Mouse (Mus musculus) mouse embryonic stem cell (cell line): Measurements from ENCODE around the gene Ugt1a2.

Experiments
- in situ Hi-C, 2 experiments: fragments of 300-500 bp; cut with MboI; formaldehyde crosslinking; loops; 1 replicate in 1 of 2; 3 replicates in 1 of 2; pipeline ENCODE4 v1.14.3; 2019 to 2020; ENCODE audit warnings: low sequenced_read_pairs in 2 of 2, low pct_unique_long_range_greater_than_20kb in 1 of 2, mixed read lengths in 1 of 2; ENCODE audit not compliant: unreplicated experiment in 1 of 2

The Ugt1a2 gene

GRCm38 (mm10) chr1:88264869-88265240 lies 64.5 kb downstream of the Ugt1a2 start:
- in situ Hi-C loops, result no loop called here

DNA sequence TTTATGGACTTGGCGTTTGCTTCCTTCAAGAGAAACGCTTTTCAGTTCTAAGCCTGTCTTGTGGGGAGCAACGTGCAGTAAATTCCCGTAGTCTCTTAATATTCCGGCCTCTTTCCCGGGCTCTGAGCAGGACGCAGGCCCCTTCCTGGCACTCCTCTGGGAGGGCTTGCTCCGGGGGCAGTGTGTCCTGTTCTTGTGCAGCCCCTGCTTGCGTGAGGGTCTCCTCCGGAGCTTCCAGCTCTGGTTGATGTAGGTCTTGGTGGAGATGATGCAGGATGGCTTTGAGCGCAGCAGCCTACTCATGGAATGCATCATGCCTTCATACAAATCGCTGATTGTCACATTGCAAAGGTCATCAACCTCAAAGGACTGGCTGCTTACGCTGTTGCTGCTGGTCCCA lies 65.7 kb downstream of the Ugt1a2 start:
- in situ Hi-C loops, result no loop called here

DNA sequence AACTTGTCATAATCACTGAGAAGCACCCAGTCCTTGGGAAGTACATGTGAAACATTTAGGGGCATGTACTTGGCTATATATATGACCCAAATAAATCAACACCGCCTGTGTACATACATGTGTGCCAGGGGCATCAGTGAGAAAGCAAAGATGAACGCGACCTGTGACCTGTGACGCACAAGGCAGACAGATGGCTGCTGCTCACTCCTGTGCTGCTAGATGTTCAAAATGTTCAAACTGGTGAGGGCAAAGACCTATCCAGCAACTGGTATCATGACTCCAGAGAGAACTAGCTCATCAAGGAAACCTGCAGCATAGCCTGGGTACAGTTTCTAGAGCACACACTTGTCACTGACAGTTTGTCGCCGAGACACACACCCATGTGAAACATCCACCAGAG lies 67.1 kb downstream of the Ugt1a2 start:
- in situ Hi-C loops, result no loop called here

DNA sequence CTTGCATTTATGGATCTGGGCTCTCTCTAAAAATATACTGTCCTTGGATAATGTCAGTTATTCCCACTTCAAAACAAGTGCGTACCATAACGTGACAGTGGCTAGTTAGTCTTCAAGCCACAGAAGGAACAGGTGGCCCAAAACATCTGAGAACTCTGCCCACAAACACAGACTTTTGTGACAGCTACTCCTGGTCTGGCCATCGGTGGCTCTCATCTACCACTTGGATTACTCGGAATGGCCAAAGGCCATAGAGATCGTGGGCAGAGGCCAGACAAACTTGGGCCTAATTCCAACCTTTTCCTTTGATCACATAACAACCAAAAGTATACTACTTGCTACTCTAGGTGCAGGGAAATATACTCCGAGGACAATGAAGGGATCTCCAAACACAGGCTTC lies 67.7 kb downstream of the Ugt1a2 start:
- in situ Hi-C loops, result no loop called here
